Mouse (Mus musculus) activated CD4-positive, CD25-positive, alpha-beta regulatory T cell (primary cell): Measurements from ENCODE around the gene Trim75. TPM values are rescaled to one million over a fixed set of nuclear protein-coding genes. Genes with fewer than 3 reads are reported as not detected.

ENCODE experiments used
- polyA plus RNA-seq, 2 experiments: library from polyadenylated mRNA; unstranded; fragments of 100-300 nt; shearing (Covaris generic); gene quantifications; one replicate each; pipeline ENCODE4 v1.2.1; 2017

The Trim75 gene
- under 1 TPM in 1 of 2 experiments, not detected in 1; 0.66 TPM for polyA plus RNA-seq

DNA sequence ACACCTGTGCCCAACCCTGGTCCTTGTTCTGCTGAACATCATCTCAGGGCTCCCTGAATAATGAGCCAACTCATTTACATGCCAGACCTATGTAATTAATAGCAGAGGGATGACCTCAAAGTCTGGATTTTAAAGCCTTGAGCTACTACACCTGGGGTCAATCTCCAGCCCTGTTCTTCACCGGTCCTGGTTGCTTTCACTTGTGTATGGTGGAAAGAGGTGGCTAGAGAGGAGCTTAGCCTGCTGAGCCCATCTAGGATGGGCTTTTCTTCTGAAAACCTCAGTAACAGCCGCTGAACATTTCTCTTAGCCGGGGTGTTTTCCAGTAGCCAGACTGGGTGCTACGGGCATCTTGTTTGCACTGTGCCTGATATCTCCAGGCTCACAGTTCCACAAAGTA lies at the start of gene Trim75:
Trim75 (minus strand) TSS at position 101 of the 400 bp plus-strand sequence.

GRCm38 (mm10) chr8:65037117-65037533 lies 49.5 kb upstream of the Trim75 start, which contains the start of gene Apela:
Apela (minus strand) TSS chr8:65037336.

DNA sequence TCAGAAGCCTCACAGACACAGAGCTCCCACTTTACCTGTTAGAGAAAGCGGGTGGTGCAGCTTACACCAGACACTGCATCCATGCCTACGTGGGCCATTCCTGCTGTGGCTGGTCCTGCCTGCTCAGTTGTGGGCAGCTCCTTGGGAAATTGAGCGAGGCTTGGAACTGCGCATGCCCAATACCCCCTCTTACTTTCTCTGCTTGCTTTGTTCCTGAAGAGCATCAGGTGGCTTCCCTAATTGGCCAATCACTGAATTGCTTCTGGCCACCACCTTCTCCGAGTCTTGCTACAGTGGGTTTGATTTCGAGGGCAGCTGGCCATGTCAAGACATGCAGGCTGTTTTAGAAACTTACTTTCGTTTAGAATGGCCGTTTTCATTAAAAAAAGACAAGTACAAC lies 30.8 kb upstream of the Trim75 start, which contains the start of the genes Trim61 and Trim60:
Trim61 (minus strand) TSS at position 101 of the 400 bp plus-strand sequence.
Trim60 (minus strand) TSS at position 162 of the 400 bp plus-strand sequence.

GRCm38 (mm10) chr8:64946820-64947697 lies 40.6 kb downstream of the Trim75 start, which contains the start of gene Tmem192:
Tmem192 (plus strand) TSS chr8:64947185.

Other genes with a start within 250 kb of the Trim75 start
- gene Klhl2, start 137.8 kb downstream of the Trim75 start, polyA plus RNA-seq = 10 to 100 TPM; 15.9 to 18.1 TPM
- gene Tmem192, start 40.6 kb downstream of the Trim75 start, polyA plus RNA-seq = 100 to 1,000 TPM in 1 of 2 experiments, 10 to 100 TPM in 1; 90.2 to 121 TPM
- not detected for gene Trim61, start 30.7 kb upstream of the Trim75 start, polyA plus RNA-seq
- not detected for gene Trim60, start 30.8 kb upstream of the Trim75 start, polyA plus RNA-seq
- gene Apela, start 49.5 kb upstream of the Trim75 start, polyA plus RNA-seq = not detected
- gene Gm10663, start 87.2 kb upstream of the Trim75 start, polyA plus RNA-seq = not detected
- under 1 TPM in 1 of 2 experiments, not detected in 1; 0.34 TPM for gene BC030870, start 141.7 kb upstream of the Trim75 start, polyA plus RNA-seq